Mouse (Mus musculus) ES-Bruce4 (cell line): ENCODE results near the gene Ywhaq. TPM values are rescaled to one million over a fixed set of nuclear protein-coding genes. Genes with fewer than 3 reads are reported as not detected.

Experiments
- H3K27ac ChIP-seq: 2 replicates; pipeline ENCODE4 v1.5.1; 2012; ENCODE audit warnings: low read length, inconsistent platforms; ENCODE audit not compliant: insufficient read depth
- H3K27me3 ChIP-seq: 2 replicates; pipeline ENCODE4 v1.6.1; 2012; ENCODE audit warnings: mild to moderate bottlenecking, low read length, inconsistent platforms; ENCODE audit not compliant: control insufficient read depth, poor library complexity, insufficient read depth, severe bottlenecking
- H3K36me3 ChIP-seq: 2 replicates; pipeline ENCODE4 v1.6.1; 2012; ENCODE audit warnings: inconsistent platforms, mild to moderate bottlenecking, low read length, moderate library complexity; ENCODE audit not compliant: control insufficient read depth, poor library complexity, insufficient read depth, severe bottlenecking
- H3K4me1 ChIP-seq: one replicate; pipeline ENCODE4 v1.8.1; 2011; ENCODE audit warnings: low read length; ENCODE audit not compliant: control insufficient read depth, insufficient read depth
- H3K4me3 ChIP-seq: 2 replicates; pipeline ENCODE4 v1.5.1; 2011; ENCODE audit warnings: low read depth, mild to moderate bottlenecking, low read length
- H3K9ac ChIP-seq: 2 replicates; pipeline ENCODE4 v1.6.1; 2012; ENCODE audit warnings: low read depth, mild to moderate bottlenecking, inconsistent platforms; ENCODE audit not compliant: poor library complexity, severe bottlenecking
- H3K9me3 ChIP-seq: replicated peaks from 2 replicates; pipeline ENCODE4 v1.6.1; 2012; ENCODE audit warnings: mild to moderate bottlenecking, low read length, inconsistent platforms; ENCODE audit not compliant: control insufficient read depth, poor library complexity, insufficient read depth, severe bottlenecking
- CTCF ChIP-seq: IDR thresholded peaks from one replicate; pipeline ENCODE4 v1.8.1; 2011; ENCODE audit warnings: low read depth, low read length
- EP300 ChIP-seq: IDR thresholded peaks from 2 replicates; pipeline ENCODE4 v1.6.1; 2011; ENCODE audit warnings: low read depth, low read length; ENCODE audit not compliant: insufficient read depth
- POLR2A ChIP-seq: IDR thresholded peaks from one replicate; pipeline ENCODE4 v1.8.1; 2011; ENCODE audit warnings: low read length; ENCODE audit not compliant: insufficient read depth
- polyA plus RNA-seq: library from polyadenylated mRNA; stranded (reverse); fragments of >200 nt; gene quantifications from 2 replicates; pipeline ENCODE4 v1.2.4, GENCODE M21; 2011; ENCODE audit warnings: low read depth; ENCODE audit not compliant: missing spikeins, insufficient read depth, insufficient read length

Ywhaq gene
- polyA plus RNA-seq: 384 and 400 TPM in 2 replicates

GRCm38 (mm10) chr12:21417100-21418070, at the start of gene Ywhaq:
Gene Ywhaq, minus strand, starts transcription at chr12:21417637.
- peaks cover 38% of the 10 kb centered on the region for H3K36me3 ChIP-seq
- TF ChIP-seq POLR2A: peak; percentile 97
- TF ChIP-seq EP300: peak; percentile 90
- no peak for TF ChIP-seq CTCF
- no peaks in the 10 kb centered on the region for H3K4me1 ChIP-seq
- H3K27me3 ChIP-seq: no peaks in the 10 kb centered on the region
- peak within 1 kb of the TSS; percentile 89 for H3K4me3 ChIP-seq
- H3K9ac ChIP-seq: peak within 1 kb of the TSS; percentile 80
- H3K27ac ChIP-seq: peak within 1 kb of the TSS; percentile 94
- no peaks in the 10 kb centered on the region for H3K9me3 ChIP-seq

GRCm38 (mm10) chr12:21463448-21463891, 46.0 kb upstream of the Ywhaq start:
- no peaks in the 10 kb centered on the region for H3K9me3 ChIP-seq

GRCm38 (mm10) chr12:21462658-21463057, 45.2 kb upstream of the Ywhaq start:
- H3K4me1 ChIP-seq: no peaks in the 10 kb centered on the region
- no peak overlapping the region for H3K9ac ChIP-seq
- no peaks in the 10 kb centered on the region for H3K36me3 ChIP-seq
- H3K27ac ChIP-seq: 0 out of 2 replicates have a peak overlapping the region, but pooled peaks have one; percentile 51
- no peaks in the 10 kb centered on the region for H3K27me3 ChIP-seq
- peak; percentile 83 for TF ChIP-seq EP300
- TF ChIP-seq CTCF: no peak
- TF ChIP-seq POLR2A: no peak
- no peak overlapping the region for H3K4me3 ChIP-seq
- no peaks in the 10 kb centered on the region for H3K9me3 ChIP-seq

More at GRCm38 (mm10) chr12:21463448-21463891, 46.0 kb upstream of the Ywhaq start:
- no peaks in the 10 kb centered on the region for H3K4me1 ChIP-seq
- H3K9ac ChIP-seq: no peak overlapping the region
- H3K27ac ChIP-seq: peak overlapping the region; percentile 73
- H3K27me3 ChIP-seq: no peaks in the 10 kb centered on the region
- no peak for TF ChIP-seq EP300
- no peak for TF ChIP-seq POLR2A
- TF ChIP-seq CTCF: no peak
- H3K36me3 ChIP-seq: no peaks in the 10 kb centered on the region
- no peak overlapping the region for H3K4me3 ChIP-seq

- no peak overlapping the region for H3K27ac ChIP-seq
- no peak overlapping the region for H3K4me3 ChIP-seq
- TF ChIP-seq EP300 (no peak), CTCF (no peak), POLR2A (no peak)
- no peaks in the 10 kb centered on the region for H3K4me1 ChIP-seq
- H3K36me3 ChIP-seq: no peaks in the 10 kb centered on the region
- H3K9ac ChIP-seq: no peak overlapping the region
- H3K27me3 ChIP-seq: no peaks in the 10 kb centered on the region
- no peaks in the 10 kb centered on the region for H3K9me3 ChIP-seq
These were observed 42.2 kb upstream of the Ywhaq start for GRCm38 (mm10) chr12:21459681-21460080.

- Histone ChIP-seq H3K27ac (no peak overlapping the region), H3K4me3 (no peak overlapping the region), H3K36me3 (no peaks in the 10 kb centered on the region), H3K4me1 (no peaks in the 10 kb centered on the region), H3K27me3 (no peaks in the 10 kb centered on the region), H3K9ac (no peak overlapping the region), H3K9me3 (no peaks in the 10 kb centered on the region)
- no peak for TF ChIP-seq EP300
These were observed 38.6 kb upstream of the Ywhaq start for GRCm38 (mm10) chr12:21456021-21456420.

GRCm38 (mm10) chr12:21451752-21452151, 34.3 kb upstream of the Ywhaq start:
- Histone ChIP-seq H3K9ac (no peak overlapping the region), H3K9me3 (no peaks in the 10 kb centered on the region), H3K27ac (no peak overlapping the region), H3K36me3 (no peaks in the 10 kb centered on the region), H3K27me3 (no peaks in the 10 kb centered on the region), H3K4me1 (no peaks in the 10 kb centered on the region), H3K4me3 (no peak overlapping the region)
- TF ChIP-seq EP300 (no peak), POLR2A (no peak), CTCF (no peak)
